Mouse (Mus musculus): ENCODE measurements around the gene Tuba3a. TPM values are rescaled to one million over a fixed set of nuclear protein-coding genes. Genes with fewer than 3 reads are reported as not detected.

Gene Tuba3a
- total RNA-seq, 1 experiment, result 84.8 TPM

GRCm38 (mm10) chr6:125266091-125266490 is 19.8 kb downstream of the Tuba3a start:
- no peak overlapping the region for H3K4me3 ChIP-seq (ENCODE audit: insufficient read depth in 1 of 2, low read depth in 1 of 2, low read length in 2 of 2, poor library complexity in 1 of 2, severe bottlenecking in 1 of 2)
- no peak overlapping the region for H3K27ac ChIP-seq (ENCODE audit: insufficient read depth, low read depth, low read length, poor library complexity, severe bottlenecking)
- no peak for TF ChIP-seq ZNF384 (IDR thresholded peaks at IDR 0.05; ENCODE audit: low read depth, low read length)
- no peak for TF ChIP-seq HCFC1 (IDR thresholded peaks at IDR 0.05; ENCODE audit: borderline replicate concordance, insufficient read depth, low read length)
- TF ChIP-seq CHD2 (IDR thresholded peaks at IDR 0.05; ENCODE audit: low read depth, low read length), result no peak
- TF ChIP-seq ZC3H11A (IDR thresholded peaks at IDR 0.05; ENCODE audit: borderline replicate concordance, low read depth, low read length), result no peak
- TF ChIP-seq MAFK (IDR thresholded peaks at IDR 0.05; ENCODE audit: insufficient read depth, low read depth, low read length), result no peak
- H3K36me3 ChIP-seq (ENCODE audit: control insufficient read depth, insufficient read depth, low read length, poor library complexity, severe bottlenecking), result no peaks in the 10 kb centered on the region
- no peak for DNase-seq (ENCODE audit: low read depth, low spot score)
- H3K4me1 ChIP-seq (ENCODE audit: control insufficient read depth in 2 of 2, insufficient read depth in 2 of 2, low read length in 2 of 2, poor library complexity in 1 of 2), result peaks cover 0 to 2% of the 10 kb centered on the region in 2 experiments; a peak in 1 of 4 replicates
- no peak overlapping the region for H3K9ac ChIP-seq (ENCODE audit: insufficient read depth, low read depth, low read length, poor library complexity, severe bottlenecking)
- H3K9me3 ChIP-seq (ENCODE audit: control insufficient read depth, insufficient read depth, low read depth, low read length), result no peaks in the 10 kb centered on the region
- in situ Hi-C loops (cut with MboI; ENCODE audit: low sequenced_read_pairs in 2 of 2, unreplicated experiment in 2 of 2), result no loop called here

- Histone ChIP-seq H3K36me3 (ENCODE audit: control insufficient read depth, insufficient read depth, low read length, poor library complexity, severe bottlenecking) (no peaks in the 10 kb centered on the region), H3K9me3 (ENCODE audit: control insufficient read depth, insufficient read depth, low read depth, low read length) (no peaks in the 10 kb centered on the region), H3K4me1 (ENCODE audit: control insufficient read depth in 2 of 2, insufficient read depth in 2 of 2, low read length in 2 of 2, poor library complexity in 1 of 2) (peaks cover 0 to 1% of the 10 kb centered on the region in 2 experiments; a peak in 1 of 4 replicates), H3K27ac (ENCODE audit: insufficient read depth, low read depth, low read length, poor library complexity, severe bottlenecking) (no peak overlapping the region), H3K4me3 (ENCODE audit: insufficient read depth in 1 of 2, low read depth in 1 of 2, low read length in 2 of 2, poor library complexity in 1 of 2, severe bottlenecking in 1 of 2) (no peak overlapping the region), H3K9ac (ENCODE audit: insufficient read depth, low read depth, low read length, poor library complexity, severe bottlenecking) (no peak overlapping the region)
- DNase-seq (ENCODE audit: low read depth, low spot score), result no peak
- TF ChIP-seq HCFC1 (IDR thresholded peaks at IDR 0.05; ENCODE audit: borderline replicate concordance, insufficient read depth, low read length) (no peak), MAFK (IDR thresholded peaks at IDR 0.05; ENCODE audit: insufficient read depth, low read depth, low read length) (no peak), ZC3H11A (IDR thresholded peaks at IDR 0.05; ENCODE audit: borderline replicate concordance, low read depth, low read length) (no peak), CHD2 (IDR thresholded peaks at IDR 0.05; ENCODE audit: low read depth, low read length) (no peak), ZNF384 (IDR thresholded peaks at IDR 0.05; ENCODE audit: low read depth, low read length) (no peak)
- in situ Hi-C loops (cut with MboI; ENCODE audit: low sequenced_read_pairs in 2 of 2, unreplicated experiment in 2 of 2), result no loop called here
Observed at GRCm38 (mm10) chr6:125265239-125265638, 20.6 kb downstream of the Tuba3a start.

- no peak for DNase-seq (ENCODE audit: low read depth, low spot score)
- Histone ChIP-seq H3K9me3 (ENCODE audit: control insufficient read depth, insufficient read depth, low read depth, low read length) (no peaks in the 10 kb centered on the region), H3K4me3 (ENCODE audit: insufficient read depth in 1 of 2, low read depth in 1 of 2, low read length in 2 of 2, poor library complexity in 1 of 2, severe bottlenecking in 1 of 2) (no peak overlapping the region), H3K27ac (ENCODE audit: insufficient read depth, low read depth, low read length, poor library complexity, severe bottlenecking) (no peak overlapping the region), H3K36me3 (ENCODE audit: control insufficient read depth, insufficient read depth, low read length, poor library complexity, severe bottlenecking) (no peaks in the 10 kb centered on the region), H3K4me1 (ENCODE audit: control insufficient read depth in 2 of 2, insufficient read depth in 2 of 2, low read length in 2 of 2, poor library complexity in 1 of 2) (peaks cover 0 to 3% of the 10 kb centered on the region in 2 experiments; a peak in 1 of 4 replicates), H3K9ac (ENCODE audit: insufficient read depth, low read depth, low read length, poor library complexity, severe bottlenecking) (no peak overlapping the region)
- in situ Hi-C loops (cut with MboI; ENCODE audit: low sequenced_read_pairs in 2 of 2, unreplicated experiment in 2 of 2), result no loop called here
- TF ChIP-seq ZC3H11A (IDR thresholded peaks at IDR 0.05; ENCODE audit: borderline replicate concordance, low read depth, low read length) (no peak), HCFC1 (IDR thresholded peaks at IDR 0.05; ENCODE audit: borderline replicate concordance, insufficient read depth, low read length) (no peak), MAFK (IDR thresholded peaks at IDR 0.05; ENCODE audit: insufficient read depth, low read depth, low read length) (no peak), CHD2 (IDR thresholded peaks at IDR 0.05; ENCODE audit: low read depth, low read length) (no peak), ZNF384 (IDR thresholded peaks at IDR 0.05; ENCODE audit: low read depth, low read length) (no peak)
Observed at GRCm38 (mm10) chr6:125264219-125264618, 21.6 kb downstream of the Tuba3a start.

- peaks cover 3 to 8% of the 10 kb centered on the region in 2 experiments; a peak in 2 of 4 replicates for H3K4me1 ChIP-seq (ENCODE audit: control insufficient read depth in 2 of 2, insufficient read depth in 2 of 2, low read length in 2 of 2, poor library complexity in 1 of 2)
- H3K9ac ChIP-seq (ENCODE audit: insufficient read depth, low read depth, low read length, poor library complexity, severe bottlenecking), result no peak overlapping the region
- no peaks in the 10 kb centered on the region for H3K36me3 ChIP-seq (ENCODE audit: control insufficient read depth, insufficient read depth, low read length, poor library complexity, severe bottlenecking)
- H3K27ac ChIP-seq (ENCODE audit: insufficient read depth, low read depth, low read length, poor library complexity, severe bottlenecking), result no peak overlapping the region
- H3K4me3 ChIP-seq (ENCODE audit: insufficient read depth in 1 of 2, low read depth in 1 of 2, low read length in 2 of 2, poor library complexity in 1 of 2, severe bottlenecking in 1 of 2), result no peak overlapping the region
- in situ Hi-C loops (cut with MboI; ENCODE audit: low sequenced_read_pairs in 2 of 2, unreplicated experiment in 2 of 2), result no loop called here
- no peak for DNase-seq (ENCODE audit: low read depth, low spot score)
- TF ChIP-seq HCFC1 (IDR thresholded peaks at IDR 0.05; ENCODE audit: borderline replicate concordance, insufficient read depth, low read length), result no peak
- TF ChIP-seq MAFK (IDR thresholded peaks at IDR 0.05; ENCODE audit: insufficient read depth, low read depth, low read length), result no peak
- no peak for TF ChIP-seq ZC3H11A (IDR thresholded peaks at IDR 0.05; ENCODE audit: borderline replicate concordance, low read depth, low read length)
- TF ChIP-seq ZNF384 (IDR thresholded peaks at IDR 0.05; ENCODE audit: low read depth, low read length), result no peak
- TF ChIP-seq CHD2 (IDR thresholded peaks at IDR 0.05; ENCODE audit: low read depth, low read length), result no peak
- no peaks in the 10 kb centered on the region for H3K9me3 ChIP-seq (ENCODE audit: control insufficient read depth, insufficient read depth, low read depth, low read length)
Observed at GRCm38 (mm10) chr6:125260006-125260555, 25.8 kb downstream of the Tuba3a start.

Measured in ES-E14 (cell line).